Mouse (Mus musculus) cortical plate, adult 2 months (tissue): Measurements from ENCODE around the gene Acaa1a.

ENCODE experiments used
- CTCF ChIP-seq: fragments of 200-500 bp; IDR thresholded peaks from 2 replicates; pipeline ENCODE4 v1.5.1; 2011; ENCODE audit warnings: mild to moderate bottlenecking, control low read depth, low read length; ENCODE audit not compliant: insufficient read depth; ENCODE audit errors: extremely low read depth
- POLR2A ChIP-seq: fragments of 200-500 bp; IDR thresholded peaks from 2 replicates; pipeline ENCODE4 v1.6.1; 2011; ENCODE audit warnings: mild to moderate bottlenecking, low read length, control low read depth; ENCODE audit not compliant: insufficient read depth; ENCODE audit errors: extremely low read depth

- TF ChIP-seq POLR2A = no peak
- TF ChIP-seq CTCF = no peak
Observed at GRCm38 (mm10) chr9:119358058-119358429, 18.6 kb downstream of the Acaa1a start.
